Mouse (Mus musculus) heart, adult 9 months (tissue): Measurements from ENCODE around the gene Coq8a.

ENCODE experiments used
- DNase-seq, 2 experiments: peaks; one replicate each; pipeline ENCODE4 v3.0.0; 2022; ENCODE audit warnings: low spot score in 2 of 2

The Coq8a gene

DNA sequence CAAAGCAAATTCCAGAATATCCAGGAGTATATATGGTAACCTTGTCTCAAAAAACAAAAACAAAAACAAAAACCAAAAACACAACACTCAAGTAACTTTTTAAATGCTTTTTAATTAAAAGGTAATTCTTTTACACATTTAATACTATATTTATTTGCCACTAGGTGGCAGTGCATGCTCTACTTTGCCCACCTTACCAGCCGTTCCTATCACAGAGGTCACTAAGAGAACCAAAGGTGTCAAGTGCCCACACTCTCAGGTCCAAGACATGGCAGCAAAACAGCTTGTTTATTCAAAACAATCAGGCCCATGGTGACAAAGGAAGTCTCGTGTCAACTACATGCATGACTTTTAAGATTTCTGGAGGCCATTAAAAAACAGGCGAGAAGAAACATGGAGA is 24.2 kb downstream of the Coq8a start:
- no peak for DNase-seq

DNA sequence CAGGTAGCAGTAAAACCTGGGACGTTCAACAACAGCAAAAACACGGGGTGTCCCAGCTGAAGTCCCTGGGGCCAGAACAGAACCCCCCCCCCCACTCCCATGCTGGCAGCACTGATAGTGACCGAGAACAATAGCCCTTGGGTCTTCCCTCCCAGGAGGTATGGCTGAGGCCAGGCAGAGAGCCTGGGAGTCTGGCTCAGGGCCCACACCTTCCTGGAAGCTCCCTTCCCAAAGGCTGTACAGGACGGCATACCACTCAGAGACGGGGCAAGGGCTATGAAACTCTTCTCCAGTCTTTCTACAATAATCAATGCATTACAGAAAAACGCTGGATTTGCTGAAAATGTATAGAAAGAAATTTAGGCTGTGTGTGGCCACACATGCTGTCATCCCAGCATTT is 24.7 kb downstream of the Coq8a start:
- DNase-seq: no peak

DNA sequence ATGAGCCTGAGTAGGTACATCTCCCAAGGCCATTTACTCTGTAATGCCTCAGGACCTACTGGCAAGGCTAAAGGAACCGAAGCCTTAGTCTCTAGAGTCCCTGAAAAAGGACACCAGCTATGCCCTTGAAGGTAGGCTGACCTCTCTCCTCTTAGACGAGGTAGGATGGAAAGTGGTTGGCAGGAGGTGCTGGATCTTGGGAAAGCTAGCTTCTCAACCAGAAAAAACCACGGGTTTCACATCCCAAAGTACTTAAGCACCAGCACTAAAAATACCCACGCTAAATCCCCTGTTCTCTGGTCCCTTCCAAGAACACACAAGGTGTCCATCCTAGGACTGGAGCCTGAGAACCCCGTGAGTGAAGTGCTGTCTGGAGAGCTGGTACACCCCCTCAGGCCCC is 26.4 kb downstream of the Coq8a start:
- no peak for DNase-seq

DNA sequence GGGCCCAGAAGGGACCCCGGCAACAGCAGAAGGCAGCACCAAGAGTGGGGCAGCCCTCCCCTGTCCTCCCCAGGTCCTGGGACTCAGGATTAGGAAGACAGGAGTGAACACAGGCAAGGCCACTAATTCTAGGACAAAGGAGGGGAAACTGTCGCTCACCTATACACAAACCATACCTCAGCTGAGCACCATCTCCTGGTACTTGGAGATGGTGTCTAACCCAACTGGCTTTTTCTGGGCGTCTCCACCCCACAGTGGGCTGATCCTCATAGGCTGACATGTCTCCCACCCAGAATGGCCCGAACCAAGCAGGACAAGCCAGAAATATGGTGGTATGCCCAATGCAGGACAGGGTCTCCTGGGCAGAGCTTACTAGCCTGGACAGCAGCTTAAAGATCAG is 26.8 kb downstream of the Coq8a start:
- DNase-seq: no peak

DNA sequence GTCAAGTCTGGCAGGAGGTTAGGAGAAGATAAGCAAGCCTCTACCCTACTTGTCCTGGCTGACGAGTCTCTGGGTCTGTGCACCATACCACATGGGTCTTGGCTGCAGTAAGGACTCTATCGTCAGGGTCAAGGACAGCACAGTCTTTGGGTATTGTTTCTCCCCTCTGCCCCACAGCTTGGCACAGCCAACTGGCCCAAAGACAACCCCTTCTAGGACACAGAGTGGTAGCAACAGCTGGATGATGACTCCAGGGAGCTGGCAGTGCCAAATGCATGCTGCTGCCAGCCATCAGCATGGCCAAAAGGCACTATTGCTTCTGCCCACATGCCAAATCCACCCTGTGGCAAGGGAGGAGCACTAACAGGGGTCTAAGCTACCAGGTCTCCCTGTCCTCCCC is 27.5 kb downstream of the Coq8a start:
- peak; percentile 71 to 73 for DNase-seq

DNA sequence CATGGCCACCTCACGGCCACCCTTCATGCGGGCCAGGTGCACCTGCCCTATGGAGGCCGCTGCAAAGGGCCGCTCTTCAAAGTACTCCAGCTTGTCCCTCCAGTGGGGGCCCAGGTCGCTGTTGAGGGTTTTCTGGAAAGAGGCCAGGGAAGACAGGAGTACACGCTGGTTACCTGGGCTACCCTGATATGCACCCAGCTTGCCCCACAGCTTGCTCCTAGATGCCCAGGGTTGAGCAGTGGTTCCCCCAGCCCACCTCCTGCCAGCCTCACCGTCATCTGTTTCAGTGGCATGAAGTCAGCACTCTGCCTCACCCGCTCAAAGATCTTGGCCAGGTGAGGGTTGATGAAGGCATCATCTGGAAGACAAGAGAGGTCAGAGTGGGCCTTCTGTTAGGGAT is 29.3 kb downstream of the Coq8a start:
- no peak for DNase-seq

DNA sequence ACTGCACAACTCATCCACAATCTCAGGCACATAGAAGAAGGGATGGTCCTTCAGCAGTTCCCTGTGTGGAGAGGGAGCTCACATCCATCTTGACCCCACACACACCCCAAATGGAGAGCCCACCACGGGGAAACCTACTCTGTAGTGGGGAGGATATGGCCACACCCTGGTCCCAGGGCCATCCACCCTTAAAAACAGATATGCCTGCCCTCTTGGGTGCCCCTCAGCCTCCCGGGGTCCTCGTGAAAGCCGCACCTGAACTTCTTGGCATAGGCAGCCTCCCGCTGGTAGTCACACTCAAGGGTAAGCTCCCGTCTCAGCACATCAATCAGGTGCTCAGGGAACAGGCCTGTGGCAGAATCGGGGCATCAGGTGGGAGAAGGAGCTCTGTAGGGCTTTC is 30.2 kb downstream of the Coq8a start:
- no peak for DNase-seq

DNA sequence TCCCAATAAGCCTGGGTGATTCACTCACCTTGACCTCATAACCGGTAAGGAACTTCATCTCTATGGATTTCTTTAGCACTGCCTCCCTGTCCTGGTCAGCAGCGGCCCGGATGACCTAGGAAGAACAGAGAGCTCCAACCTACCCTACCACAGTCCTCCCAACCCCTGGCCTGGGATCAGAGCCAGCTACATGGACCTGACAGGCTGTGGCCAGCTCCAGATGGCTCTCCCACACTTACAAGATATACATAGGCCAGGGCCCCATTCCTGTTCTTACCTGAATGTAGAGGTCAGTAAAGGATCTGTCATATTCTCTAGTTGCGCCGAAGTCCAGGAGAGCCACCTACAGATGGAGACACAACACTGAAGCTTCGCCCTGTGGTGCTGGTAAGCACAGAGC is 31.1 kb downstream of the Coq8a start:
- no peak for DNase-seq

DNA sequence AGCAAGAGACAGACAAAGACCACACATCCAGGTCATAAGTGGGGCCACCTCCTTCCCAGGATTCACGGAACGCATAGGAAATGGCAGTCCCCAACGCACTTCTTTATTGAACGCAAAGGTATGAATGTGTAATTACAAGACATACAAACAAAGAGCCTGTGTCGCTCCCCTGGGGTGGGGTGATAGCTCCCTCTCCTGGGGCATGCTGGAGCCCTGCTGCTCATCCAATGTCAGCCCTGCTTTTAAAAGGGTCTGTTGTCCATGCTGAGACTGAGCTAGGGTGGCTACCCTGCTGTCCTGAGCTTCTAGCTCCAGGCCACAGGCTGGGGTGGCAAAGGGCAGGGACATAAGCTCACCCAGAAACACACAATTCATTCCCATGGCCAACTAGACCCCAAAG is 32.9 kb downstream of the Coq8a start:
- no peak for DNase-seq

DNA sequence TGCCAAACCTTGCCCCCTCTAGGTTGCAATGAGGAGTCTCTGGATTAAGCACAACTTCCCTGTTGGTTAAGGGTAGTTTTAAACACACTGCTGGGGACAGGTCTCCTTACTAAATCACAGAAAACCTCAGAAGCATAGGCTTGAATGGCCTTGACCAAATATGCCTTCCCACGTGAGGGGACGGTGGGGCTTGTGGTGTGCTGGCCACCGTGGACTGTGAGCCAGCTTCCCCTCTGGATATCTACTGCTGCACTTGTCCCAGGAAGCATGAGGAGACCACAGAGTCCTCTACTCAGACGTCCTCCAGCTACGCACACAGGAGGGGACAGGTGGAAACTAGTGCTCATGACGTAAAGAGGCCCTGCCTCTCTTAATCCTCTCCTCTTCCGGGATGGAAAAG is 36.4 kb downstream of the Coq8a start:
- no peak for DNase-seq

DNA sequence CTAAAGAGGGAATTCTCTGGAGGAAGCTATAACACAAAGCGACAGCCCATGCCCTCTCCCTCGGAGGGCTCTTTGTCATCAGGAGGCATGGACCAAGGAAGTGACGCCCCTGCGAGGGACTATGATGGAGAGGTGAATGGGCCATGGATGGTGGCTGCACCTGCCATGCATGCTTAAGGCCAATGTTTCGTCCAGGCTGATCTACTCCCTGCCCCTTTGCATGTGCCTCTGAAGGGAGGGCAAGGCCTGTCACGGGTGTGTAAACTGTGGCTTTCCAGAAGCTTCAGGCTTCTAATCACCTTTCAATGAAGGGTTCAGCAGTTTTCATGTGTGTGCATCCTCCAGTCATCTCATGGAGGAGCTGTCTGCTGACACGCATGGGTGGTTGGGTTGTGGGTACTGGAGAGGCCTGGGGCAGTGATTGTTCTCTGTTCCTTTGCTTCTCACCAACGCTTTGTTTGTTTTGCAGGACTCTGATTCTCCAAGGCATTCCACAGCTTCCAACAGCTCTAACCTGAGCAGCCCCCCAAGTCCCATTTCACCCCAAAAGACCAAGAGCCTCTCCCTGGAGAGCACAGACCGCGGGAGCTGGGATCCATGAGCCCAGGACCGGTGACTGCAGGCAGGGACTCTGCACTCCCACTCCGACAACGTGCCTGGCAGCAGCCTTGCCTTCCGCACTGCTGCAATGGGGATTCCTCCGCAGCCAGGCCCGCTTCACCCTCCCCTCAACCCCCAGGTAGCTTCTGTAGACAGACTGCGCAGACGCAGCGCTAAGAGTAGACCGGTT is 37.6 kb downstream of the Coq8a start:
- no peak for DNase-seq

DNA sequence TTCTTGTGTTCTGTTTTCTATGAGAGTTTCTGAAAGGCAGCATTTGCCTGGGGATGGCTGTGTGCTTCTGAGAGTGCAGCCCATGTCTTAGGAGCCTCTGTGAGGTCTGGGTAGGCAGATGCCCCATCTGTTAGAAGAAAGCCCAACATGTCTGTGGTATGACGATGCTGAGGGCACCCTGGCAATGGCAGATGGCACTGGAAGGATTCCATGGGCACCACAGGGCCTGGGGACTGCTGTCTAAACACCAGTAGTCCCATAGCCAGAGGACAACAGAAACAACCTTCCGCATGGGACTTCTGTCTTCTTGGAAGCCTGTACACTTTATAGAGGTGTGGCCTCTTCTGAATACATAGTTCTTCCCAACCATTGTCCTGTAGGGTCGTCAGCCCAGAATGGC is 38.2 kb downstream of the Coq8a start:
- DNase-seq: no peak

DNA sequence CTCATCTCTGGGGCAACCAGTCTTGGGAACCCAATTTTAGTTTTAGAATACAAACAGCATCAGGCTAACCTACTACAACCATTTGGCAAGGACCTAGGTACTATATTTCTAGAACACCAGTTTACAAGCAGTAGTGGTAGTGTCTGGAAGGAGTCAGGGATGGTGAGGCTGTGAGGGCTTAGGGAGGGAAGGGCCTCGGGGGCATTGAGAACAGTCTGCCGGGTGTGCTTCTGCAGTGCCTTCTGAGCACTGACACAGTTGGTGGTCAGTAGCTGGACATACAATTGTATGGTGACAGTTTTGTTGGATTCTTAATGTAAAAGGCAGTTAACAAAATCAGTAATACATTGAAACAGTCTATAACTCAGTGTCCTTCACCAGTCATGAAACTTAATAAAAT is 38.9 kb downstream of the Coq8a start:
- DNase-seq: no peak

DNA sequence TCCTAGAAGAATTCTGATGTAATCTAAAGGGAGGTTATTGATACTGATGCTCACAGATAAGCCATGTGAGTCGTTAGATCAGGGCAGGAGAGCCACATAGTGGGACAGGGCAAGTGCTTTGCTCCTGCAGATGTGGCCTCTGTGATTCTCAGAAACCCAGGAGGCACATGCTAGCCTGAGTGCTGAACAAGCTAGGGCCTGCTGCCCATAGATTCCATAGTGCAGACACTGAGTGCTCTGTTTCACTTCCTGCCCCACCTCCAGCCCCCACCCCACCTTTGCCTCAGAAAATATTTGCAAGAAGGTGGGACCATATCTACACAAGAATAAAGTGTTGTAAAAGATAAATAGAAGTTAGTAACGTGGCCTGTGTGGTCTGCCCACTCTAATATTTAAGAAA is 40.8 kb downstream of the Coq8a start:
- DNase-seq: no peak

DNA sequence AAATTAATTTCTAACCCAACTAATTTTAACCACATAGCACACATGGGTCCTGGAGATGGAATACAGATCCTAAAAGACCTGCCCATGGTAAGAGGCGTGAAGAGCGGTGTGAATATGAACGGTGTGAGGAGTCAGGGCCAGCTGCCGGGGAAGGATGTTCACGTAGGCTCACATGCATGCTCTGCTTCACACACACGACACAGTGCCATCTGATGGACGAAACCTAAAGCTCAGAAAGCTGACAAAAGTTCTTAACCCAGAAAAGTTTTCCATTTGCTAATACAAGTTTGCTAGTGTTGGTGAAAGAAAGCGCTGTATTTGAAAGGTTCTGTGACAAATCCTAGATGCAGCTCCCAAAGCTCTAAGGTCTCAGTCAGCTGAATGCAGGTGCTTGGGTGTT is 48.2 kb downstream of the Coq8a start:
- no peak for DNase-seq

DNA sequence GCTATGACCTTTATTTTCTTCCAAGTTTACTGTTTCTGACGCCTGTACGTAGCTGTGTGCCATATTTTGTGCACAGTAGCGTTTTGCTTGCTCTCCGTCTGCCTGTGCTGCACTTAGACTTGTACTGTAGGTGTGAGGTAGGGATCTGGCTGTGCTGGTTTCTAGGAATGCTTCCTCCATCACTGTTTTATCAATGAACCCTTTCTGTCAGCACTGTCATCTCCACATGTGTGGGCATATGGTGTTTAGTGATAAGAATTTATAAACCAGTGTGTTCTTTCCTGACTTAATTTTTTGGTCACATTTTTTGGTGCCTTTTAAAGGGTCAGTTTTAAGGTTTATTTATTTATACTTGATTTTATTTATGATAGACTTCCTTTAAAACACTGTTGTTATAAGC is 50.8 kb downstream of the Coq8a start:
- no peak for DNase-seq

DNA sequence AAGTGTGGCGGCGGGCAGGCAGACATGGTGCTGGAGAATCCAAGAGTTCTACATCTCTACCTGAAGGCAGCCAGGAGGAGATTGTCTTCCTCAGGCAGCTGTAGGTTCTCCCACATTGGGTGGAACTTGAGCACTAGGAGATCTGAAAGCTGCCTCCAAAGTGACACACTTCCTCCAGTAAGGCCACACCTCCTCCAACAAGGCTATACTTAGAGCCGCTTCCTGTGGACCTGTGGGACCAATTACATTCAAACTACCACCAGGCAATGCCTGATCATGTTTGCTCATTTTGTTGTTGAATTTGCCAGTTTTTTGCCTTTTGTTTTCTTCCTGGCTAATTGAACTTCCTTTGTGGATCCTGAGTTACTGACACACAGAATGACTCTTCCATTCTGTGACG is 51.4 kb downstream of the Coq8a start:
- DNase-seq: no peak

DNA sequence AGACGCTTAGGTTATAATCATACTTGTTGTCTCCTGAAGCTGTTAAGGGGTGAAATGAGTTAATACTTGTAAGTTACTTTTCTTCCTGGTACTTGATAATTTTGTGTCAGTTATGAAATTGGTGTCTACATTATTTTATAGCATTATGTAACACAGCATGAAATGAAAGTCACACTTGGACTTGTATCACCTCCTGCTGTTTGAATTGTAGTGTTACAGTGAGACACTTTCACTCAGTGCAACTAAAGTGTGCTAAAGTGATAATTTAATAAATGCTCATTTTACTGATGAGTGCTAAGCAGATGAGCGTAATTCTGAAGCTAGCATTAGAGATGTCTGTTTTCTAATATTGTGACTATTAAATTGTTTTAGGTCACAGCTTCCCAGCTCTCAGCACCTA is 58.4 kb downstream of the Coq8a start:
- DNase-seq: no peak

DNA sequence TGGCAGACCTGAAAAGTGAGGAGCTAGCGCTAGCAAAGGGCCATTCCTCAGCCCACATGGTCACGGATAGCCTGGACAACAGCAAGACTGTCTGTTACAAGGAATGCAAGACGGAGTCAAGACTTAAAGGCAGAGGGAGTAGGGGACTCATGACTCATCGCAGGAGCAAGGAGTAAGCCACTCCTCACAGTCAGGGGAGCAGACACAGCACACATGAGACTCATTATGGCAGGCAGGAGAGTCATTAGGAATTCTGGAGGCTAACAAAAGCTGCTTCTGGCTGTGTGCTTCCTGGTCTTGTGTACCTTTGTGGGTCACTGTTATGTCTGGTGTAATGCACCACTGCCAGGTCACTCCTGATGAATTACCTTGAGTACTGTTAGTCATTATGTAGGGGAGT is 60.2 kb downstream of the Coq8a start:
- DNase-seq: no peak

DNA sequence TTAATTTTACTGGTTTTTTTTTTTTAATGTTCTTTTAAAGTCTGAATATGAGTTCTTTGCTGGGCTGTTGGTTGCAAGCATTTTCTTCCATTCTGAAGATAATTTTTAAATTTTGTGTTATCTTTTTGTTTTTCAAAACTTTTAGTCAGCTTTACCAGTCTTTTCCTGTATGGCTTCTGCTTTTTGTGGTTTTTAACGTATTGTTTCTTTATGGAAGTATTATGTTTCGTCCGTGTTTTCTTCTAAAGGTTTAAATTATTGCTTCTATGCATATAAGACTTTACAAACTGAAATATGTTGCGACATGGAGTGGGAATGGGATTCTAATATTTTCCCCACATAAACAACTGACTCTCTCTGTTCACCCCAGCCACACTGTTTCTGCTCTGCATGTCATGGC is 67.2 kb downstream of the Coq8a start:
- no peak for DNase-seq

DNA sequence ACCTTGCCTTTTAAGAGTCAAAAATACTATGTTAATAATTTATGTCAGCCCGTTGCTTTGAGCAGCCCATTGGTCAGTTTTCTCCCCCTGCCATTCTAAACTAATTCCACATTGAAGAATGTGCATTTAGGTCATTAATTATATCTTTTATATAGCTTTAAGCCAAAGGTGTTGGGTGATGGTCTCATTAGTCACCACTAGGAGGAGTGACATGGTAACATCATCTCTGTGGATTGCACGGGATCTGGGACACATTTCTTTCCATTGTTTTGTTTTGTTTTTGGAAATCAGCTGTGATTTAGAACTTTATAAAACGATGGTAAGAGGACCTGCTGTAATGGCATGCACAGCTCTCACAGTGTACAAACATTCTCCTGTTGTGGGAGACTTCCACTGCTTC is 68.0 kb downstream of the Coq8a start:
- no peak for DNase-seq

DNA sequence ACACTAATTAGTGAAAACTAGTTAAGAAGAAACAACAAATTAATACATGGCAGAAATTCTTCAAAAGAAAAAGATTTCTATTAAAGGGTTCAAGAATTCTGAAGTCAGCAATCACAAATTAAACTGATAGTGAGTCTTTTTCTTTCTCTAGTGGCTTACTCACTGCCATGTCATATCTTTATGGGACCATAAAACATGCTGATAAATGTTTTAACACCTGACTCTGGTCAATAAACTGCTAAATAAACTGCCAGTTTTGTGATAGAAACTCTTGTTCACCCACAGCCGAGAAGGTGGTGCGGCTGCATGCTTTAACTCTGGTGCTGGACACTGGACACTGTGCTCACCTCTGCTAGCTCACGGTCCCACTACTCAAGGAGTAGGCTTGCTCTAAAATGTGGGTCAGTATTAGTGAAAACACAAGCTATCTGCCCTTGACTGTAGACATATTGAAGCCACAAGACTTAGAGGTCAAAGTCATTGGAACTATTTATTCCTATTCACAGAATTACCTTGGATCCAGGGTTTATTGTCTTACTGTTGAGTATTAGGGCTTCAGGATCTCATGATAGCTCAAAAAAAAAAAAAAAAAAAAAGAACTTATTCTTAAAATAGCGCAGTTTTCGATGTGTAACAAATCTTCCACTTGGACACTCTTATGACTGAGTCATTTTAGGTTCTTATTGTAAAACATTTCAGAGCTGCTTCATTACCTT is 71.2 kb downstream of the Coq8a start:
- DNase-seq: no peak

DNA sequence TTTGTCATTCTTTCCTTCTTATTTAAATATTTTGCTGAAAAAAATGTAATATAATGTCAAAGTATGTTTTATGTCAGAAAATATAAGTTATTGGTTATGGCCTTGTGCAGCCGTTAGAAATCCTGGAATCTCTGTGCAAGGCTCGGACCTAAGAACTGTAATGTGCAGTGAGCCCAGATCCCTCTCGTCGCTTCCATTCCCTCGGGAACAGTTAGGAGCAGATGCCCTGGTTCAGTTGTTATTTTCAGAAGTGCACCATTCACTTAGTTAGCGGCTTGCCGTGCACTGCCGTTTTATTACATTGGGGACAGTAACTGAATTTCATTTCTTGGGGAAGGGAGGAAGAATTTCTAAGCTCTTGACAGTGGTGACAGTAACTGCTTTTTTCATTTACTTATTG is 81.2 kb downstream of the Coq8a start:
- no peak for DNase-seq

DNA sequence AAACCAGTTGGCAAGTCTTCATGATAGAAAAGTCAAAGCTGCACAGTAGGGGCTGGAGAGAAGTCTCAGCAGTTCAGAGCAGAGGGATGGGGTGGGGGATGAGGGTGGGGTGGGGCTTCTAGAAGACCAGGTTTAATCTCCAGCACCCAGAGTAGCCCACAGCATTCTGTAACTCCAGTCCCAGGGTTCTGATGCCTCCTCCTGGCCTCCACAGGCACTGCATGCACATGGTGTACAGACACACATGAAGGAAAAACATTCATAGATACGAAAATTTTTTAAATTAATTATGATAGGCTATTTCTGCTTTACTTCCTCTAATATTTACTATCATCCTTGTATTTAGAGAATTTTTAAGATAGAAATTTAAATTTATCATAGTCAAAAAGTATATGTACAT is 82.9 kb downstream of the Coq8a start:
- no peak for DNase-seq
